Mouse (Mus musculus) intestine, postnatal 0 days (tissue): Measurements from ENCODE around the gene Wfdc6a. TPM values are rescaled to one million over a fixed set of nuclear protein-coding genes. Genes with fewer than 3 reads are reported as not detected.
A peak's percentile ranks its signal among the peaks of the same experiment; 100 is the strongest.

Experiments used
- ATAC-seq: fragments of 200-750 bp; cut with Nextera tagmentation; 2 replicates; pipeline ENCODE4 v1.8.0; 2017; ENCODE audit warnings: mild to moderate bottlenecking, moderate TSS enrichment, moderate library complexity
- H3K27ac ChIP-seq: fragments of 300-500 bp; sonication (generic); 2 replicates; pipeline ENCODE4 v1.5.1; 2014; ENCODE audit warnings: mild to moderate bottlenecking, low read depth, low read length, moderate library complexity
- H3K27me3 ChIP-seq: fragments of 300-500 bp; sonication (generic); replicated peaks from 2 replicates; pipeline ENCODE4 v1.6.1; 2014; ENCODE audit warnings: low read length, mixed read lengths; ENCODE audit not compliant: control insufficient read depth, insufficient read depth
- H3K36me3 ChIP-seq: fragments of 300-500 bp; sonication (generic); 2 replicates; pipeline ENCODE4 v1.6.1; 2014; ENCODE audit warnings: mild to moderate bottlenecking, moderate library complexity; ENCODE audit not compliant: control insufficient read depth, insufficient read depth
- H3K4me1 ChIP-seq: fragments of 300-500 bp; sonication (generic); replicated peaks from 2 replicates; pipeline ENCODE4 v1.6.1; 2014; ENCODE audit warnings: antibody characterized with exemption, low read length, mixed read lengths; ENCODE audit not compliant: control insufficient read depth, insufficient read depth
- H3K4me2 ChIP-seq: fragments of 300-500 bp; sonication (generic); replicated peaks from 2 replicates; pipeline ENCODE4 v1.6.1; 2014; ENCODE audit warnings: low read depth, mild to moderate bottlenecking, moderate library complexity
- H3K4me3 ChIP-seq: fragments of 300-500 bp; sonication (generic); 2 replicates; pipeline ENCODE4 v1.5.1; 2014; ENCODE audit warnings: low read depth, low read length
- H3K9ac ChIP-seq: fragments of 300-500 bp; sonication (generic); 2 replicates; pipeline ENCODE4 v1.6.1; 2014; ENCODE audit warnings: mild to moderate bottlenecking, low read depth, low read length
- H3K9me3 ChIP-seq: fragments of 300-500 bp; sonication (generic); 2 replicates; pipeline ENCODE4 v1.6.1; 2016; ENCODE audit warnings: mixed run types; ENCODE audit not compliant: control insufficient read depth
- CTCF ChIP-seq: sonication (generic); IDR thresholded peaks from 2 replicates; pipeline ENCODE4 v1.5.1; 2016; ENCODE audit warnings: low read depth, mild to moderate bottlenecking, control low read depth, antibody characterized with exemption, moderate library complexity
- WGBS: fragments of 180-500 bp; shearing (Covaris S2); extraction: QIAGEN DNeasy Blood & Tissue Kit; methylation state at CpG from one replicate; pipeline ENCODE4 v1.1.7; 2014; 5-methylcytosine and 5-hydroxymethylcytosine counted together
- polyA plus RNA-seq: library from polyadenylated mRNA; unstranded; fragments of >200 nt; fragmentation: Nextera tagmentation; extraction: Ambion mirVana; gene quantifications from 2 replicates; pipeline ENCODE4 v1.2.1, GENCODE M21; 2015

The Wfdc6a gene
- polyA plus RNA-seq, 1 experiment from 2014 or later = 0.14 TPM

DNA sequence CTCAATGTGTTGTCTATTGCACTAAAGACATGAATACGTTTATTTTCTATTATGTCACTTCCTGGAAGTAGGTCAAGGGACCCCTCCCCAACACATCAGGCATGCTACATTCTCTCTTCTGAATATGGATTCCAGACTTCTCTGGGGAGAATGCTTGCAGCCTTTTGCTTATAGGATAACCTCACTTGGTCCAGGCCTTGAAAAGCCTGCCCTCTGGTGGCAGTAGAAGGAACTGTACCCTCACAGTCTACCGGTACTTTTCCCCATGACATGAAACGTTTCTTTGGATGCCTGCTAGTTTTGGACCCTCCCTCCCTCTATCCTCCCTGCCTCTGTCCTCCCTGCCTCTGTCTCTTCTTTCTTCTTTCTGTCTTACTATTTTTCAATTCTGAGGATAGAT, 54.1 kb downstream of the Wfdc6a start:
- H3K4me2 ChIP-seq = no peak overlapping the region
- TF ChIP-seq CTCF = peak; percentile 96
- peak; percentile 16 for ATAC-seq
- 0% methylated on average over 3 of the region's 3 CpGs for WGBS
- H3K9ac ChIP-seq = no peak overlapping the region
- H3K27ac ChIP-seq = no peak overlapping the region
- H3K36me3 ChIP-seq = no peaks in the 10 kb centered on the region; the same call in 1 of the 2 replicates
- H3K27me3 ChIP-seq = no peaks in the 10 kb centered on the region
- no peaks in the 10 kb centered on the region for H3K9me3 ChIP-seq
- H3K4me3 ChIP-seq = no peak overlapping the region
- H3K4me1 ChIP-seq = no peaks in the 10 kb centered on the region

Other genes with a start within 250 kb of the Wfdc6a start
- 82.5 and 95.0 TPM in 2 replicates for gene Slpi, start 196.4 kb downstream of the Wfdc6a start, polyA plus RNA-seq
- 0.12 and 0.16 TPM in 2 replicates for gene Rbpjl, start 182.3 kb downstream of the Wfdc6a start, polyA plus RNA-seq
- 1.9 and 2.4 TPM in 2 replicates for gene Matn4, start 180.3 kb downstream of the Wfdc6a start, polyA plus RNA-seq
- gene Sdc4, start 141.6 kb downstream of the Wfdc6a start, polyA plus RNA-seq = 92.0 and 103 TPM in 2 replicates
- gene Sys1, start 128.5 kb downstream of the Wfdc6a start, polyA plus RNA-seq = 58.7 and 62.3 TPM in 2 replicates
- 21.4 and 29.1 TPM in 2 replicates for gene Gm20458, start 124.5 kb downstream of the Wfdc6a start, polyA plus RNA-seq
- not detected in 2 replicates for gene Trp53tg5, start 111.7 kb downstream of the Wfdc6a start, polyA plus RNA-seq
- 15.9 and 18.8 TPM in 2 replicates for gene Dbndd2, start 99.3 kb downstream of the Wfdc6a start, polyA plus RNA-seq
- gene Pigt, start 87.9 kb downstream of the Wfdc6a start, polyA plus RNA-seq = 75.8 and 83.0 TPM in 2 replicates
- 6.5 and 11.9 TPM in 2 replicates for gene Wfdc2, start 23.0 kb downstream of the Wfdc6a start, polyA plus RNA-seq
- not detected in 2 replicates for gene Spint3, start 12.0 kb downstream of the Wfdc6a start, polyA plus RNA-seq
- not detected in 2 replicates for gene Eppin, start 8.1 kb upstream of the Wfdc6a start, polyA plus RNA-seq
- gene Wfdc6b, start 28.1 kb upstream of the Wfdc6a start, polyA plus RNA-seq = not detected in 2 replicates
- gene Wfdc8, start 28.2 kb upstream of the Wfdc6a start, polyA plus RNA-seq = not detected in 2 replicates
- not detected in 2 replicates for gene Wfdc16, start 53.3 kb upstream of the Wfdc6a start, polyA plus RNA-seq
- gene Wfdc10, start 70.6 kb upstream of the Wfdc6a start, polyA plus RNA-seq = not detected in 2 replicates
- gene Wfdc9, start 71.1 kb upstream of the Wfdc6a start, polyA plus RNA-seq = not detected in 2 replicates
- gene Wfdc11, start 88.6 kb upstream of the Wfdc6a start, polyA plus RNA-seq = not detected in 2 replicates
- 0.14 and 0.18 TPM in 2 replicates for gene Wfdc13, start 99.7 kb upstream of the Wfdc6a start, polyA plus RNA-seq
- not detected in 2 replicates for gene Spint4, start 113.1 kb upstream of the Wfdc6a start, polyA plus RNA-seq
- gene Spint5, start 129.9 kb upstream of the Wfdc6a start, polyA plus RNA-seq = not detected in 2 replicates
- gene Wfdc3, start 160.5 kb upstream of the Wfdc6a start, polyA plus RNA-seq = 0.85 and 0.95 TPM in 2 replicates
- gene Dnttip1, start 160.5 kb upstream of the Wfdc6a start, polyA plus RNA-seq = 39.4 and 43.3 TPM in 2 replicates
- gene Ube2c, start 184.5 kb upstream of the Wfdc6a start, polyA plus RNA-seq = 118 and 121 TPM in 2 replicates
- 0.51 and 0.73 TPM in 2 replicates for gene Tnnc2, start 194.5 kb upstream of the Wfdc6a start, polyA plus RNA-seq
- gene Snx21, start 200.4 kb upstream of the Wfdc6a start, polyA plus RNA-seq = 12.5 and 13.0 TPM in 2 replicates
- 52.5 and 54.4 TPM in 2 replicates for gene Acot8, start 219.4 kb upstream of the Wfdc6a start, polyA plus RNA-seq
- gene Zswim3, start 219.7 kb upstream of the Wfdc6a start, polyA plus RNA-seq = 3.7 and 4.2 TPM in 2 replicates
- 7.0 and 7.6 TPM in 2 replicates for gene Zswim1, start 237.2 kb upstream of the Wfdc6a start, polyA plus RNA-seq
- gene Spata25, start 243.1 kb upstream of the Wfdc6a start, polyA plus RNA-seq = not detected in 2 replicates
- gene Ctsa, start 247.4 kb upstream of the Wfdc6a start, polyA plus RNA-seq = 1,079 and 1,142 TPM in 2 replicates
- 4.6 and 5.7 TPM in 2 replicates for gene Neurl2, start 248.0 kb upstream of the Wfdc6a start, polyA plus RNA-seq